Mouse (Mus musculus) hindbrain, embryonic 15.5 days (tissue): Measurements from ENCODE around the gene Arhgef26. TPM values are rescaled to one million over a fixed set of nuclear protein-coding genes. Genes with fewer than 3 reads are reported as not detected.

Experiments
- ATAC-seq: fragments of 200-750 bp; cut with Nextera tagmentation; 2 replicates; pipeline ENCODE4 v1.8.0; 2017; ENCODE audit warnings: low read depth, moderate number of reproducible peaks, moderate TSS enrichment; ENCODE audit not compliant: low FRiP score
- H3K27ac ChIP-seq: fragments of 300-500 bp; sonication (generic); replicated peaks from 2 replicates; pipeline ENCODE4 v1.5.1; 2015; ENCODE audit warnings: mild to moderate bottlenecking, inconsistent platforms
- H3K27me3 ChIP-seq: fragments of 300-500 bp; sonication (generic); 2 replicates; pipeline ENCODE4 v1.6.1; 2015; ENCODE audit warnings: control low read depth, inconsistent platforms
- H3K36me3 ChIP-seq: fragments of 300-500 bp; sonication (generic); 2 replicates; pipeline ENCODE4 v1.6.1; 2015; ENCODE audit warnings: control low read depth, inconsistent platforms
- H3K4me1 ChIP-seq: fragments of 300-500 bp; sonication (generic); replicated peaks from 2 replicates; pipeline ENCODE4 v1.6.1; 2015; ENCODE audit warnings: control low read depth, inconsistent platforms
- H3K4me2 ChIP-seq: fragments of 300-500 bp; sonication (generic); 2 replicates; pipeline ENCODE4 v1.6.1; 2015; ENCODE audit warnings: moderate library complexity, mild to moderate bottlenecking, inconsistent platforms
- H3K4me3 ChIP-seq: fragments of 300-500 bp; sonication (generic); 2 replicates; pipeline ENCODE4 v1.5.1; 2015; ENCODE audit warnings: mild to moderate bottlenecking, inconsistent platforms
- H3K9ac ChIP-seq: fragments of 300-500 bp; sonication (generic); 2 replicates; pipeline ENCODE4 v1.6.1; 2015; ENCODE audit warnings: inconsistent platforms
- H3K9me3 ChIP-seq: fragments of 300-500 bp; sonication (generic); 2 replicates; pipeline ENCODE4 v1.6.1; 2016; ENCODE audit warnings: control low read depth, inconsistent platforms
- WGBS: fragments of 180-500 bp; shearing (Covaris S2); methylation state at CpG from one replicate; pipeline ENCODE4 v1.1.7; 2015; 5-methylcytosine and 5-hydroxymethylcytosine counted together
- polyA plus RNA-seq: library from polyadenylated mRNA; unstranded; fragments of >200 nt; fragmentation: Nextera tagmentation; extraction: Ambion mirVana; gene quantifications from 2 replicates; pipeline ENCODE4 v1.2.1, GENCODE M21; 2015

Gene Arhgef26
- polyA plus RNA-seq, 1 experiment from 2014 or later = 14.7 TPM

DNA sequence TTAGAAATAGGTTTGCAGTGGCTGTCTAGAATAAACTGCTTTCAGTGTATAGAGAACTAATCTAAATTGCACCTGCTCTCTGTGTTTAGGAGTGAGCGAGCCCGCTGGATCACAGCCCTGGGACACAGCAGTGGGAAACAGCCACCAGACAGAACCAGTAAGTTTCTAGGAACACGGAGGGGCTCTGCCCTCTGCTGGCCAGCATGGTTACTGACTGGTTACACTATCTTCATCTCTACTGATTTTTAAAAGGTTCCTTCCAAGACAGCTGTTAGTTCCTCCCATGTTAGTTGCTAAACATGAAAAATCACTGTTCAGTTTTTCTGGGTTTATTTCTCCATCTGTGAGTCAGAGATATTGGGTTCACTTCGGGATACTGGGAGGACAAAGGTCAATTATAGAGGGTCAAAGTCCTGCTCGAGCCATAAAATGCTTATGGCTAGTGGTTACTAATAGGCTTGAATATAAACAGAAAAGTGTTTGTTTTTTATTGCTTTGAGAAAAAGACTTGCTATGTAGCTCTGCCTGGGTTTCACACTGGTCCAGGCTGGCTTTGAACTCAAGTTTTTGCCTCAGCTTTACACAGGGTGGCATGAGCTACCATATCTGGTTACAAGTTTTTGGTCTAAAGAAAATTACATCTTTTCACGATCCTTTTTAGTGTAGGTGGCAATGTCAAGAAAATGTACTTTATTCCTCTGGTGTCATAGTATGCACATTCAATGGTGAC lies 120.3 kb downstream of the Arhgef26 start:
- 0 out of 2 replicates have a peak, but pooled peaks have one; percentile 52 for ATAC-seq
- Histone ChIP-seq H3K4me2 (no peak overlapping the region), H3K27me3 (no peaks in the 10 kb centered on the region), H3K9ac (no peak overlapping the region), H3K36me3 (peaks cover 28% of the 10 kb centered on the region), H3K9me3 (no peaks in the 10 kb centered on the region), H3K4me1 (peaks cover 20% of the 10 kb centered on the region), H3K4me3 (no peak overlapping the region), H3K27ac (no peak overlapping the region)
- 45% methylated on average over 6 of the region's 6 CpGs for WGBS

DNA sequence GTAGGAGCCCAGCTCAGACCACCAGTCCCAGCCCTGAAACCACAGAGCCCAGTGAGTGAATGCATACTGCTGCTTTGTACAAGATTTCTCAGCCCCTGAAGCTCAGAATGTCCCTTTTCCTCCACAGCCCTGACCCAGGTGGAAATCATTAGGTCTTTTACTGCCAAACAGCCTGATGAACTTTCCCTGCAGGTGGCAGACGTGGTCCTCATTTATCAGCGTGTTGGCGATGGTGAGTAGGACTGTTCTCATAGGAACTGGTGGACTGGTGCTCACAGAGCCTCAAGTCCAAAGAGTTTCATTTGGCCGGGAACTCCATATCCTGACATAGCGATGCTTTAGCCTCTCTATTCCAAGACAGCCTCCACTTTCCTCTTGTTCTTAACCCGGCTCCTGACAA lies 121.3 kb downstream of the Arhgef26 start:
- H3K4me2 ChIP-seq = no peak overlapping the region
- ATAC-seq = no peak
- H3K27ac ChIP-seq = no peak overlapping the region
- WGBS = 81% methylated on average over 6 of the region's 6 CpGs
- H3K4me1 ChIP-seq = peaks cover 12% of the 10 kb centered on the region
- peaks cover 38% of the 10 kb centered on the region for H3K36me3 ChIP-seq
- H3K9me3 ChIP-seq = no peaks in the 10 kb centered on the region
- no peak overlapping the region for H3K9ac ChIP-seq
- no peaks in the 10 kb centered on the region for H3K27me3 ChIP-seq
- no peak overlapping the region for H3K4me3 ChIP-seq

DNA sequence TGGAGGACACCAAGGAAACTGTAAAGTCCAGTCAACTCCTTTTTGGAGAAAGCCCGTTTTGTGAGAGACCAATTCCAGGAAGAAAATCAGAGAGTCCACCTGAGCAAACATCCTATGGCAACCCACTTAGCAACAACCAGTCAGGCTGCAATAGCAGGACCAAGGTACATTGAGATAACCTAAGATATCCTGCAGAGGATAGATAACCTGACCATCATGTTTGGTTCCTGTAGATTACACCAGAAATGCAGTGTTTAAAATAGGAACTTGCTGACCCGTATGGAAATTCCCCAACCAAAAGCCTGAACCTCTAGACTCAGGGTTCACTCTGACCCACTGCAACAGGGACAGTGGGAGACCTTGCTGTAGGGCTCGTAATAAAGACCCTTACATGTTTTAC lies 126.1 kb downstream of the Arhgef26 start:
- Histone ChIP-seq H3K27me3 (no peaks in the 10 kb centered on the region), H3K36me3 (peaks cover 69% of the 10 kb centered on the region)

GRCm38 (mm10) chr3:62470179-62470578 lies 132.0 kb downstream of the Arhgef26 start:
- 90% methylated on average over 1 of the region's 1 CpGs for WGBS
- Histone ChIP-seq H3K4me1 (no peaks in the 10 kb centered on the region), H3K27me3 (no peaks in the 10 kb centered on the region), H3K36me3 (peaks cover 66% of the 10 kb centered on the region), H3K9ac (no peak overlapping the region), H3K9me3 (no peaks in the 10 kb centered on the region), H3K27ac (no peak overlapping the region), H3K4me2 (no peak overlapping the region), H3K4me3 (no peak overlapping the region)
- ATAC-seq = no peak

More for the DNA sequence above, 126.1 kb downstream of the Arhgef26 start:
- no peak overlapping the region for H3K9ac ChIP-seq
- WGBS = 91% methylated on average over 3 of the region's 3 CpGs
- no peaks in the 10 kb centered on the region for H3K4me1 ChIP-seq
- no peak overlapping the region for H3K4me2 ChIP-seq
- ATAC-seq = no peak
- H3K27ac ChIP-seq = no peak overlapping the region
- H3K4me3 ChIP-seq = no peak overlapping the region
- no peaks in the 10 kb centered on the region for H3K9me3 ChIP-seq

- no peak overlapping the region for H3K27ac ChIP-seq
- H3K36me3 ChIP-seq = peaks cover 37% of the 10 kb centered on the region
- WGBS = 97% methylated on average over 2 of the region's 2 CpGs
- H3K9ac ChIP-seq = no peak overlapping the region
- H3K4me2 ChIP-seq = no peak overlapping the region
- H3K9me3 ChIP-seq = no peaks in the 10 kb centered on the region
- H3K4me3 ChIP-seq = no peak overlapping the region
- H3K27me3 ChIP-seq = no peaks in the 10 kb centered on the region
- H3K4me1 ChIP-seq = no peaks in the 10 kb centered on the region
- no peak for ATAC-seq
Observed at GRCm38 (mm10) chr3:62484340-62484739, 146.2 kb downstream of the Arhgef26 start.

- ATAC-seq = no peak
- Histone ChIP-seq H3K36me3 (peaks cover 58% of the 10 kb centered on the region), H3K9me3 (no peaks in the 10 kb centered on the region), H3K4me2 (no peak overlapping the region), H3K9ac (no peak overlapping the region), H3K27ac (no peak overlapping the region), H3K4me3 (no peak overlapping the region), H3K27me3 (no peaks in the 10 kb centered on the region), H3K4me1 (no peaks in the 10 kb centered on the region)
- WGBS = 82% methylated on average over 6 of the region's 6 CpGs
Observed at GRCm38 (mm10) chr3:62492568-62492967, 154.4 kb downstream of the Arhgef26 start.

- 76% methylated on average over 4 of the region's 4 CpGs for WGBS
Observed at GRCm38 (mm10) chr3:62499327-62499726, 161.2 kb downstream of the Arhgef26 start.

DNA sequence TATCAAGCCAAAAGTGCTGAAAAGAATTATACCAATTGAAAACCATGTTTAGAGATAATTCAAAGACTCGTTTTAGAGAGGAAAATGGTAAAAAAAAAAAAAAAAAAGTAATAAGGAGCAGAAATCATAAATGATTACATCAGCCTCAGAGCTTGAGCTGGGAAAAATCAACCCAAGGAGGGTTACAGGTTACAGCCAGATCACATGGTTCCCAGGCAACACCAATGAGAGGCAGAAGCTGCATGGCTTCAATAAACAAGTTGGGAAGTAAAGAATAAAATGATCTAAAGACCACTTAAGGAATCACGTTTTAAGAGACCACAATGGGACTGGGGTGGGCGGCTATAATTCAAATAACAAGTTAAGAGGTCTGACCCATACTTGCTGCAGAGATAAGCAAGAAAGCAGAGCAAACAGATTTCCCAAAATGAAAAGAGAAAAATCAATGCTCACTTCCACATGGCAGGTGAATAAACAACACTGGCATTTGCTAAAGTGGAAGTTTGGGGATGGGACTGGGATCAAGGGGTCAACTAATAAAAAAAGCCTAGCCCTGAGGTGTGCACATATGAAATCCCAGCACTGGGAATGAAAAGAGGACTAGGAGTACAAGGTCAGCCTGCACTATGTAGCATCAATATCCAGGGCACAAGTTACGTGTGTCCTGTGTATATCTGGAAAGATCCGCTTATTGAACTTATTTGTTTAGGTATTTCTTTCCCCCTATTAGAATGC lies 167.2 kb downstream of the Arhgef26 start:
- ATAC-seq = no peak
- Histone ChIP-seq H3K4me1 (peaks cover 21% of the 10 kb centered on the region), H3K27ac (no peak overlapping the region), H3K4me3 (peak overlapping the region; percentile 100), H3K27me3 (no peaks in the 10 kb centered on the region), H3K9ac (peak overlapping the region; percentile 99; the same call in 1 of the 2 replicates), H3K4me2 (peak overlapping the region; percentile 74), H3K9me3 (no peaks in the 10 kb centered on the region), H3K36me3 (peaks cover 11% of the 10 kb centered on the region)
- WGBS = 82% methylated on average over 5 of the region's 5 CpGs

More at GRCm38 (mm10) chr3:62499327-62499726, 161.2 kb downstream of the Arhgef26 start:
- H3K9me3 ChIP-seq = no peaks in the 10 kb centered on the region
- no peak overlapping the region for H3K4me2 ChIP-seq
- H3K4me3 ChIP-seq = no peak overlapping the region
- no peak overlapping the region for H3K27ac ChIP-seq
- H3K27me3 ChIP-seq = no peaks in the 10 kb centered on the region
- peaks cover 43% of the 10 kb centered on the region for H3K36me3 ChIP-seq
- H3K4me1 ChIP-seq = no peaks in the 10 kb centered on the region; the same call in 1 of the 2 replicates
- ATAC-seq = no peak
- H3K9ac ChIP-seq = no peak overlapping the region

DNA sequence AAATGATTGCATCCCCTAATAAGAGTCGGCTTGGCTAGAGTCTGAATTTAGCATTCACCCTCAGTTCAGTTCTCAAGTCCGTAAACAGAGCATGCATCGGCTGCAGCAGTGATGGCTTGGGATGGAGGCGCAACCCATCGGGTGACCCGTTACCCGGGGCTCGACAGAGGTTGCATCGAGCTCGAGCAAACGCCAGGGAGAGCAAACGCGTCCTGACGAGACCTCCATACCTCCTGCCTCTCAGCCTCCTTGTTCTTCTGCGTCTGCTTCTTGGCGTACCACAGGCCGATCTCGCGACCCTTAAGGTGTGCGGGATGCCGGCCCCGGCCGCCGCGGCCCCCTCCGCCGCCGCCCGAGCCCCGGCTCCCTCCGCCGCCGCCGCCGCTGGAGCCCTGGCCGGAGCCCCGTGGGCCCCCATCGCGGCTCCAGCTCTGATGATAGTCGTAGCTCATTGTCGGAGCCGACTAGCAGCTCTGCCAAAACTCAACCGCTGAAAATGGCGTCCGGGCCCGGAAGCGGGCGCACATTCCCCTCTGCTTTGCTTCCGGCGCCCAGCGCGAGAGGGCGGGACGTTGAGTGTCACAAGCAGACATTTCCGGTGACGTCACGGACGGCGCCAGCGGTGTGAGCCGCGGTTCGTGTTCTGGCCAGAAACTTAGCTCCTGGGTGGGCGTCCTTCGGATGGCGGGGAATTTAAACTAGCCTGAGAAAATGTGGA lies 168.5 kb downstream of the Arhgef26 start, which contains the start of gene Dhx36:
Gene Dhx36 (minus strand): TSS at position 517 of the 718 bp plus-strand sequence.
- Histone ChIP-seq H3K27me3 (no peaks in the 10 kb centered on the region), H3K4me3 (peak within 1 kb of the TSS; percentile 100), H3K4me1 (peaks cover 21% of the 10 kb centered on the region), H3K9ac (peak within 1 kb of the TSS; percentile 99), H3K9me3 (no peaks in the 10 kb centered on the region), H3K36me3 (no peaks in the 10 kb centered on the region), H3K27ac (peak within 1 kb of the TSS; percentile 99), H3K4me2 (peak within 1 kb of the TSS; percentile 74)
- under 1% methylated on average over 66 of the region's 66 CpGs for WGBS
- ATAC-seq = peak; percentile 99

DNA sequence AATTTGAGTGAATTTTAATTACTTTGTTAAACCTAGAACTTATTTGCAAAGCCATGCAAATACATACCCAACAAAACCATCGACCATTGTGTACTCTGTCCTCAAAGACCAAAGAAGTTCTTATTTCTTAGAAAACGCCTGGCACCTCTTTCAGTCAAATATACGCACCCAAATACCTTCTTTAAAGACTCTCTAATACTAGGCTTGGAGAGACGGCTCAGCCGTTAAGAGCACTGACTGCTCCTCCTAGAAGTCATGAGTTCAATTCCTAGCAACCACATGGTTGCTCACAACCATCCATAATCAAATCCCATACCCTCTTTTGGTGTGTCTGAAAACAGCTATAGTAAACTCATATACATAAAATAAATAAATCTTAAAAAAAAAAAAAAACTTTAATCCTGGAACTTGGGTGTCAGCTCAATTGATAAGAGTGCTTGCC lies 169.1 kb downstream of the Arhgef26 start:
- peak overlapping the region; percentile 74 for H3K4me2 ChIP-seq
- H3K27me3 ChIP-seq = no peaks in the 10 kb centered on the region
- no peaks in the 10 kb centered on the region for H3K36me3 ChIP-seq
- peaks cover 21% of the 10 kb centered on the region for H3K4me1 ChIP-seq
- H3K4me3 ChIP-seq = peak overlapping the region; percentile 100
- no peak overlapping the region; the same call in 1 of the 2 replicates for H3K27ac ChIP-seq
- 40% methylated on average over 5 of the region's 5 CpGs for WGBS
- peak; percentile 51 for ATAC-seq
- no peak overlapping the region for H3K9ac ChIP-seq
- H3K9me3 ChIP-seq = no peaks in the 10 kb centered on the region
